Mouse (Mus musculus): Measurements from ENCODE around the gene Oit1. TPM values are rescaled to one million over a fixed set of nuclear protein-coding genes. Genes with fewer than 3 reads are reported as not detected.

Oit1 gene
- polyA plus RNA-seq, 1 experiment from 2014 or later = 2.6 TPM

- no peaks in the 10 kb centered on the region for H3K36me3 ChIP-seq (ENCODE audit: insufficient read depth, low read length)
- no peaks in the 10 kb centered on the region for H3K4me1 ChIP-seq (ENCODE audit: insufficient read depth, low read depth, low read length)
- no peak overlapping the region for H3K4me3 ChIP-seq (ENCODE audit: low read depth, low read length)
- TF ChIP-seq CTCF (IDR thresholded peaks at IDR 0.05) = no peak
- TF ChIP-seq EP300 (IDR thresholded peaks at IDR 0.05) = no peak
- DNase-seq (ENCODE audit: low spot score) (no peak), ATAC-seq (no peak)
- no peaks in the 10 kb centered on the region for H3K27me3 ChIP-seq (replicated peaks; ENCODE audit: insufficient read depth, low read length)
- H3K9me3 ChIP-seq (ENCODE audit: low read length) = no peaks in the 10 kb centered on the region
- no peak overlapping the region for H3K9ac ChIP-seq (replicated peaks; ENCODE audit: low read depth)
- no peak overlapping the region for H3K4me2 ChIP-seq (replicated peaks; ENCODE audit: low read depth, low read length)
- H3K27ac ChIP-seq (ENCODE audit: low read length) = no peak overlapping the region
- WGBS = 0% methylated on average over 1 of the region's 1 CpGs
These were observed 11.4 kb downstream of the Oit1 start for GRCm38 (mm10) chr14:8367121-8367520.

- Histone ChIP-seq H3K4me1 (ENCODE audit: insufficient read depth, low read depth, low read length) (no peaks in the 10 kb centered on the region), H3K9me3 (ENCODE audit: low read length) (no peaks in the 10 kb centered on the region), H3K27me3 (replicated peaks; ENCODE audit: insufficient read depth, low read length) (no peaks in the 10 kb centered on the region), H3K4me3 (ENCODE audit: low read depth, low read length) (no peak overlapping the region), H3K4me2 (replicated peaks; ENCODE audit: low read depth, low read length) (no peak overlapping the region), H3K36me3 (ENCODE audit: insufficient read depth, low read length) (no peaks in the 10 kb centered on the region), H3K27ac (ENCODE audit: low read length) (no peak overlapping the region), H3K9ac (replicated peaks; ENCODE audit: low read depth) (no peak overlapping the region)
- ATAC-seq (no peak), DNase-seq (ENCODE audit: low spot score) (no peak)
- TF ChIP-seq EP300 (IDR thresholded peaks at IDR 0.05) = no peak
- TF ChIP-seq CTCF (IDR thresholded peaks at IDR 0.05) = no peak
- WGBS = 62% methylated on average over 6 of the region's 6 CpGs
These were observed 12.7 kb downstream of the Oit1 start for GRCm38 (mm10) chr14:8365833-8366232.

- H3K4me1 ChIP-seq (ENCODE audit: insufficient read depth, low read depth, low read length) = no peaks in the 10 kb centered on the region
- H3K4me2 ChIP-seq (replicated peaks; ENCODE audit: low read depth, low read length) = no peak overlapping the region
- DNase-seq (ENCODE audit: low spot score) = peak; percentile 23
- no peak overlapping the region for H3K27ac ChIP-seq (ENCODE audit: low read length)
- H3K9ac ChIP-seq (replicated peaks; ENCODE audit: low read depth) = no peak overlapping the region
- WGBS = 56% methylated on average over 9 of the region's 9 CpGs
- no peak overlapping the region for H3K4me3 ChIP-seq (ENCODE audit: low read depth, low read length)
- no peaks in the 10 kb centered on the region for H3K27me3 ChIP-seq (replicated peaks; ENCODE audit: insufficient read depth, low read length)
- ATAC-seq = peak; percentile 49
- no peaks in the 10 kb centered on the region for H3K9me3 ChIP-seq (ENCODE audit: low read length)
- no peak for TF ChIP-seq EP300 (IDR thresholded peaks at IDR 0.05)
- no peak for TF ChIP-seq CTCF (IDR thresholded peaks at IDR 0.05)
- H3K36me3 ChIP-seq (ENCODE audit: insufficient read depth, low read length) = no peaks in the 10 kb centered on the region
These were observed 21.7 kb downstream of the Oit1 start for GRCm38 (mm10) chr14:8356836-8357235.

- peak; percentile 64 for DNase-seq (ENCODE audit: low spot score)
- H3K4me2 ChIP-seq (replicated peaks; ENCODE audit: low read depth, low read length) = no peak overlapping the region
- ATAC-seq = no peak; the same call in 1 of the 2 replicates
- H3K4me1 ChIP-seq (ENCODE audit: insufficient read depth, low read depth, low read length) = no peaks in the 10 kb centered on the region
- H3K9ac ChIP-seq (replicated peaks; ENCODE audit: low read depth) = no peak overlapping the region
- no peak for TF ChIP-seq EP300 (IDR thresholded peaks at IDR 0.05)
- TF ChIP-seq CTCF (IDR thresholded peaks at IDR 0.05) = peak; percentile 94
- H3K27me3 ChIP-seq (replicated peaks; ENCODE audit: insufficient read depth, low read length) = no peaks in the 10 kb centered on the region
- no peak overlapping the region for H3K27ac ChIP-seq (ENCODE audit: low read length)
- H3K4me3 ChIP-seq (ENCODE audit: low read depth, low read length) = no peak overlapping the region
- WGBS = 25% methylated on average over 6 of the region's 6 CpGs
- no peaks in the 10 kb centered on the region for H3K9me3 ChIP-seq (ENCODE audit: low read length)
- H3K36me3 ChIP-seq (ENCODE audit: insufficient read depth, low read length) = no peaks in the 10 kb centered on the region
These were observed 22.5 kb downstream of the Oit1 start for GRCm38 (mm10) chr14:8355999-8356501.

GRCm38 (mm10) chr14:8348927-8349326, 29.6 kb downstream of the Oit1 start:
- H3K36me3 ChIP-seq (ENCODE audit: insufficient read depth, low read length) = no peaks in the 10 kb centered on the region
- no peaks in the 10 kb centered on the region for H3K4me1 ChIP-seq (ENCODE audit: insufficient read depth, low read depth, low read length)
- no peak overlapping the region for H3K4me2 ChIP-seq (replicated peaks; ENCODE audit: low read depth, low read length)
- DNase-seq (ENCODE audit: low spot score) (peak; percentile 40), ATAC-seq (peak; percentile 48; the same call in 1 of the 2 replicates)
- H3K4me3 ChIP-seq (ENCODE audit: low read depth, low read length) = no peak overlapping the region
- WGBS = 56% methylated on average over 9 of the region's 9 CpGs
- H3K27me3 ChIP-seq (replicated peaks; ENCODE audit: insufficient read depth, low read length) = no peaks in the 10 kb centered on the region
- no peaks in the 10 kb centered on the region for H3K9me3 ChIP-seq (ENCODE audit: low read length)
- H3K27ac ChIP-seq (ENCODE audit: low read length) = no peak overlapping the region
- TF ChIP-seq CTCF (IDR thresholded peaks at IDR 0.05) (peak; percentile 45; the same call in 1 of the 2 replicates), EP300 (IDR thresholded peaks at IDR 0.05) (no peak)
- no peak overlapping the region for H3K9ac ChIP-seq (replicated peaks; ENCODE audit: low read depth)

- Histone ChIP-seq H3K36me3 (ENCODE audit: insufficient read depth, low read length) (no peaks in the 10 kb centered on the region), H3K27me3 (replicated peaks; ENCODE audit: insufficient read depth, low read length) (no peaks in the 10 kb centered on the region), H3K27ac (ENCODE audit: low read length) (no peak overlapping the region), H3K4me3 (ENCODE audit: low read depth, low read length) (no peak overlapping the region), H3K4me2 (replicated peaks; ENCODE audit: low read depth, low read length) (no peak overlapping the region), H3K4me1 (ENCODE audit: insufficient read depth, low read depth, low read length) (no peaks in the 10 kb centered on the region), H3K9ac (replicated peaks; ENCODE audit: low read depth) (no peak overlapping the region), H3K9me3 (ENCODE audit: low read length) (no peaks in the 10 kb centered on the region)
- ATAC-seq (no peak), DNase-seq (ENCODE audit: low spot score) (peak; percentile 75)
- 20% methylated on average over 7 of the region's 7 CpGs for WGBS
- TF ChIP-seq EP300 (IDR thresholded peaks at IDR 0.05) = no peak
- peak; percentile 99 for TF ChIP-seq CTCF (IDR thresholded peaks at IDR 0.05)
These were observed 32.1 kb downstream of the Oit1 start for GRCm38 (mm10) chr14:8346255-8346997.
